Mouse (Mus musculus) heart, postnatal 0 days (tissue): Measurements from ENCODE around the gene Tubb2b. TPM values are rescaled to one million over a fixed set of nuclear protein-coding genes. Genes with fewer than 3 reads are reported as not detected.

ENCODE experiments used
- ATAC-seq: fragments of 200-750 bp; cut with Nextera tagmentation; 2 replicates; pipeline ENCODE4 v1.8.0; 2017; ENCODE audit warnings: low read depth, moderate number of reproducible peaks, moderate library complexity; ENCODE audit not compliant: insufficient read depth
- DNase-seq: peaks from one replicate; pipeline ENCODE4 v3.0.0-alpha.2; 2016; ENCODE audit warnings: low spot score
- H3K27ac ChIP-seq: fragments of 300-500 bp; sonication (generic); 2 replicates; pipeline ENCODE4 v1.5.1; 2014; ENCODE audit warnings: low read depth, mild to moderate bottlenecking
- H3K27me3 ChIP-seq: fragments of 300-500 bp; sonication (generic); 2 replicates; pipeline ENCODE4 v1.6.1; 2014; ENCODE audit warnings: low read length, mixed read lengths; ENCODE audit not compliant: control insufficient read depth, insufficient read depth
- H3K36me3 ChIP-seq: fragments of 300-500 bp; sonication (generic); replicated peaks from 2 replicates; pipeline ENCODE4 v1.6.1; 2014; ENCODE audit warnings: low read length, mixed read lengths; ENCODE audit not compliant: control insufficient read depth, insufficient read depth
- H3K4me1 ChIP-seq: fragments of 300-500 bp; sonication (generic); 2 replicates; pipeline ENCODE4 v1.6.1; 2014; ENCODE audit warnings: antibody characterized with exemption; ENCODE audit not compliant: control insufficient read depth, insufficient read depth
- H3K4me2 ChIP-seq: fragments of 300-500 bp; sonication (generic); 2 replicates; pipeline ENCODE4 v1.6.1; 2014; ENCODE audit warnings: low read depth, mild to moderate bottlenecking, low read length, moderate library complexity
- H3K4me3 ChIP-seq: fragments of 300-500 bp; sonication (generic); 2 replicates; pipeline ENCODE4 v1.5.1; 2014; ENCODE audit warnings: low read depth, low read length
- H3K9ac ChIP-seq: fragments of 300-500 bp; sonication (generic); replicated peaks from 2 replicates; pipeline ENCODE4 v1.6.1; 2014; ENCODE audit warnings: low read depth, low read length, mixed read lengths
- H3K9me3 ChIP-seq: fragments of 300-500 bp; sonication (generic); replicated peaks from 2 replicates; pipeline ENCODE4 v1.6.1; 2016; ENCODE audit warnings: low read length; ENCODE audit not compliant: control insufficient read depth
- CTCF ChIP-seq: IDR thresholded peaks from 2 replicates; pipeline ENCODE4 v1.5.1; 2016; ENCODE audit warnings: antibody characterized with exemption, control low read depth, low read depth
- EP300 ChIP-seq: IDR thresholded peaks from 2 replicates; pipeline ENCODE4 v1.6.1; 2016; ENCODE audit warnings: antibody characterized with exemption, low read depth
- WGBS: fragments of 180-500 bp; shearing (Covaris S2); extraction: QIAGEN DNeasy Blood & Tissue Kit; methylation state at CpG from one replicate; pipeline ENCODE4 v1.1.7; 2014; 5-methylcytosine and 5-hydroxymethylcytosine counted together
- polyA plus RNA-seq: library from polyadenylated mRNA; unstranded; fragments of >200 nt; fragmentation: Nextera tagmentation; extraction: Ambion mirVana; gene quantifications from 2 replicates; pipeline ENCODE4 v1.2.1, GENCODE M21; 2015
- total RNA-seq: library from RNA; depleted of rRNA; stranded (reverse); fragments of >200 nt; gene quantifications from 2 replicates; pipeline ENCODE4 v1.2.3, GENCODE M21; 2014; ENCODE audit warnings: low replicate concordance; rRNA removed

Gene Tubb2b
- 157 and 227 TPM in 2 replicates for total RNA-seq
- polyA plus RNA-seq = 16.9 and 19.7 TPM in 2 replicates

GRCm38 (mm10) chr13:34130226-34130731, at the start of gene Tubb2b:
TSS of gene Tubb2b (minus strand) at chr13:34130466.
- peaks cover 22% of the 10 kb centered on the region; the same call in 1 of the 2 replicates for H3K4me1 ChIP-seq
- TF ChIP-seq EP300 (no peak), CTCF (no peak)
- DNase-seq = peak; percentile 84
- ATAC-seq = peak; percentile 90
- peaks cover 4% of the 10 kb centered on the region for H3K36me3 ChIP-seq
- H3K27ac ChIP-seq = peak within 1 kb of the TSS; percentile 85
- peak within 1 kb of the TSS; percentile 69 for H3K4me3 ChIP-seq
- H3K9me3 ChIP-seq = no peaks in the 10 kb centered on the region
- WGBS = under 1% methylated on average over 26 of the region's 26 CpGs
- H3K27me3 ChIP-seq = no peaks in the 10 kb centered on the region
- H3K4me2 ChIP-seq = peak within 1 kb of the TSS; percentile 77
- H3K9ac ChIP-seq = peak within 1 kb of the TSS; percentile 65

GRCm38 (mm10) chr13:34174025-34174424, 43.8 kb upstream of the Tubb2b start:
- DNase-seq = no peak
- no peak overlapping the region for H3K27ac ChIP-seq
- no peak overlapping the region for H3K4me3 ChIP-seq
- no peak for TF ChIP-seq EP300
- no peak overlapping the region for H3K4me2 ChIP-seq
- no peaks in the 10 kb centered on the region for H3K9me3 ChIP-seq
- H3K9ac ChIP-seq = no peak overlapping the region
- no peaks in the 10 kb centered on the region for H3K27me3 ChIP-seq
- H3K4me1 ChIP-seq = no peaks in the 10 kb centered on the region
- WGBS = 79% methylated on average over 6 of the region's 6 CpGs
- no peak for ATAC-seq
- H3K36me3 ChIP-seq = no peaks in the 10 kb centered on the region

- Histone ChIP-seq H3K9me3 (no peaks in the 10 kb centered on the region), H3K9ac (peak overlapping the region; percentile 64), H3K27ac (peak overlapping the region; percentile 93), H3K4me2 (peak overlapping the region; percentile 81), H3K4me3 (peak overlapping the region; percentile 84), H3K4me1 (peaks cover 7% of the 10 kb centered on the region), H3K27me3 (no peaks in the 10 kb centered on the region), H3K36me3 (peaks cover 7% of the 10 kb centered on the region)
- 30% methylated on average over 12 of the region's 12 CpGs for WGBS
- ATAC-seq = peak; percentile 47
- no peak for DNase-seq
- TF ChIP-seq EP300 (no peak), CTCF (no peak)
These were observed 33.2 kb upstream of the Tubb2b start for GRCm38 (mm10) chr13:34163304-34163975.

- no peaks in the 10 kb centered on the region for H3K9me3 ChIP-seq
- peak within 1 kb of the TSS; percentile 64 for H3K9ac ChIP-seq
- peaks cover 7% of the 10 kb centered on the region for H3K36me3 ChIP-seq
- 3% methylated on average over 44 of the region's 44 CpGs for WGBS
- H3K4me3 ChIP-seq = peak within 1 kb of the TSS; percentile 84
- TF ChIP-seq EP300 = no peak
- no peak for TF ChIP-seq CTCF
- ATAC-seq (peak; percentile 96), DNase-seq (peak; percentile 86)
- H3K4me1 ChIP-seq = peaks cover 7% of the 10 kb centered on the region
- peak within 1 kb of the TSS; percentile 93 for H3K27ac ChIP-seq
- H3K4me2 ChIP-seq = peak within 1 kb of the TSS; percentile 81
- no peaks in the 10 kb centered on the region for H3K27me3 ChIP-seq
These were observed 32.4 kb upstream of the Tubb2b start, which contains the start of gene Psmg4 for GRCm38 (mm10) chr13:34162491-34163303. TSS of gene Psmg4 (plus strand) at chr13:34162964.

- Histone ChIP-seq H3K9me3 (no peaks in the 10 kb centered on the region), H3K9ac (no peak overlapping the region), H3K27me3 (no peaks in the 10 kb centered on the region), H3K36me3 (no peaks in the 10 kb centered on the region), H3K4me2 (no peak overlapping the region), H3K4me1 (peaks cover 24% of the 10 kb centered on the region), H3K4me3 (no peak overlapping the region), H3K27ac (no peak overlapping the region)
- DNase-seq = no peak
- 87% methylated on average over 1 of the region's 1 CpGs for WGBS
- ATAC-seq = no peak
- TF ChIP-seq CTCF = no peak
- no peak for TF ChIP-seq EP300
These were observed 29.7 kb upstream of the Tubb2b start for GRCm38 (mm10) chr13:34159926-34160325.
